Mouse (Mus musculus) left cerebral cortex, postnatal 14 days (tissue): ENCODE results near the gene 1700123O20Rik. TPM values are rescaled to one million over a fixed set of nuclear protein-coding genes. Genes with fewer than 3 reads are reported as not detected.

Source experiments
- DNase-seq, 2 experiments: peaks; one replicate each; pipeline ENCODE4 v3.0.0; 2021 to 2022; ENCODE audit warnings: low spot score in 2 of 2, mixed read lengths in 1 of 2
- intact Hi-C: fragments of 180-260 bp; cut with DNase I; formaldehyde crosslinking; loops from one replicate; pipeline ENCODE4 v1.15.1; 2025
- total RNA-seq, 2 experiments: library from RNA; stranded (reverse); gene quantifications; 2 replicates each; pipeline ENCODE4 v1.2.3; 2021

The 1700123O20Rik gene
- total RNA-seq, 2 experiments from 2014 or later = 23.4 to 23.8 TPM

DNA sequence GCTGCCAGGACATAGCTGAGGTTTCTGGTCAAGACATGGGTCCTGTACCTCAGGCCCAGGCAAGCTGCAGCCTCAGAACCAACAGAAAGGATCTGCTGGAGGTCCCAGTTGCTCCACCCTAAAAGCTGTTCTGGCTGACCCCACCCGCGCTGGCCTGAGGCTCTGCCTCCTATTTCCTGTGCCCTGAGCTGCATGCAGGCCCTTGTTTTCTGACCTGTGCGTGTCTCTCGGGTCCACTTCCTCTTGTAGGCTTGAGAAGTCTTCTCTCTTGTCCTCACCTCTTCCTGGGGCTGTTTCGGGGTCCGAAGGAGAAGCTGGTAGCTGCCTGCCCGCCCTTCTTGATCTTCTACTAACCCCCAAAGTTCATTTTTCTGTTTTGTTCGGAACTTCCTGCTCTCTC is 26.8 kb downstream of the 1700123O20Rik start:
- intact Hi-C loops = no loop called here
- DNase-seq = no peak

- intact Hi-C loops = loop anchor here (1.0 to 2.0 kb wide), 4 partner anchors 67 to 147 kb away; partner anchors contain the start of gene Slc7a8
- peak; percentile 84 to 87 for DNase-seq
Measured at GRCm38 (mm10) chr14:54714121-54714520, 28.1 kb downstream of the 1700123O20Rik start.

GRCm38 (mm10) chr14:54714617-54715081 is 28.6 kb downstream of the 1700123O20Rik start:
- DNase-seq = no peak
- intact Hi-C loops = loop anchor here (1.0 to 2.0 kb wide), 4 partner anchors 66 to 146 kb away; partner anchors contain the start of gene Slc7a8

GRCm38 (mm10) chr14:54715402-54715801 is 29.4 kb downstream of the 1700123O20Rik start:
- intact Hi-C loops = loop anchor here (2.0 kb wide), 2 partner anchors 65 to 145 kb away; partner anchors contain the start of gene Slc7a8
- DNase-seq = no peak

DNA sequence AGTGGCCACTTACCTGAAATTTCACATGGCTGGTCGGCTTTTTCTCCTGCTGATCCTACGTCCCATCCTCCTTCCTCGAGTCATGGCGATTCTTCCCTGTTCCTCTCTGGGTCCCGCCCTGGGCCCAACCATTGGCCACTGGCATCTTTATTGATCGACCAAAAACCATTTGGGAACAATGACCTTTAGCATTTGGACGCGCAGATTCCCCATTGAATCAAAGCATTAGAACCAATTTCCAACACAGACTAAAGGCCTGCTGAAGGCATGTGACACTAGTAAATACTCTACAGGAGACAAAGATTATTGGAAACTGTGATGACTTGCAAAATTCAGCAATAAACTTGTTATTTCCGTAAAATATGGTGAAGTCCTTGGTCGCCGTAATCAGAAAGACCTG is 34.0 kb downstream of the 1700123O20Rik start:
- intact Hi-C loops = no loop called here
- DNase-seq = no peak

GRCm38 (mm10) chr14:54720654-54721350 is 34.8 kb downstream of the 1700123O20Rik start:
- DNase-seq = no peak
- intact Hi-C loops = no loop called here

GRCm38 (mm10) chr14:54721711-54722110 is 35.7 kb downstream of the 1700123O20Rik start:
- intact Hi-C loops = no loop called here
- no peak for DNase-seq

DNA sequence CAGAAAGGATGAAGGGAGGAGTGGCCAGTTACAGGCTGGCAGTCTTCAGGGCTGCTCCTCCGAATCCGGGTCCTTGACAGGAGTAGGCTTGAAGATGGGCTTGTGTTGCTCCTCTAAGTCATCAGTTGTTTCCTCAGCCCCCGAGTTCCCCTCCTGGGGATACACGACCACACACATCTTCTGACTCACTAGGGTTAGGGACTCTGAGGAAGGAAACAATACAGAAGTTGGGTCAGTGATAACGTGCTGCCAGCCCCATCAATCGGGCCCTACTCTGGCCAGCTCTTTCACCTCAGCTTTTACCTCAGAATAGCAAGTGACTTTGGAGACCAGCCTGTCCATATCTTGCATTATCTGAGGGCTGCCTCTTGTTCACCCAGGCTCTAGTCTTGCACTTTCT is 38.0 kb downstream of the 1700123O20Rik start:
- DNase-seq = no peak

GRCm38 (mm10) chr14:54727565-54727964 is 41.5 kb downstream of the 1700123O20Rik start:
- intact Hi-C loops = no loop called here
- no peak for DNase-seq

More for the DNA sequence above, 38.0 kb downstream of the 1700123O20Rik start:
- intact Hi-C loops = no loop called here

DNA sequence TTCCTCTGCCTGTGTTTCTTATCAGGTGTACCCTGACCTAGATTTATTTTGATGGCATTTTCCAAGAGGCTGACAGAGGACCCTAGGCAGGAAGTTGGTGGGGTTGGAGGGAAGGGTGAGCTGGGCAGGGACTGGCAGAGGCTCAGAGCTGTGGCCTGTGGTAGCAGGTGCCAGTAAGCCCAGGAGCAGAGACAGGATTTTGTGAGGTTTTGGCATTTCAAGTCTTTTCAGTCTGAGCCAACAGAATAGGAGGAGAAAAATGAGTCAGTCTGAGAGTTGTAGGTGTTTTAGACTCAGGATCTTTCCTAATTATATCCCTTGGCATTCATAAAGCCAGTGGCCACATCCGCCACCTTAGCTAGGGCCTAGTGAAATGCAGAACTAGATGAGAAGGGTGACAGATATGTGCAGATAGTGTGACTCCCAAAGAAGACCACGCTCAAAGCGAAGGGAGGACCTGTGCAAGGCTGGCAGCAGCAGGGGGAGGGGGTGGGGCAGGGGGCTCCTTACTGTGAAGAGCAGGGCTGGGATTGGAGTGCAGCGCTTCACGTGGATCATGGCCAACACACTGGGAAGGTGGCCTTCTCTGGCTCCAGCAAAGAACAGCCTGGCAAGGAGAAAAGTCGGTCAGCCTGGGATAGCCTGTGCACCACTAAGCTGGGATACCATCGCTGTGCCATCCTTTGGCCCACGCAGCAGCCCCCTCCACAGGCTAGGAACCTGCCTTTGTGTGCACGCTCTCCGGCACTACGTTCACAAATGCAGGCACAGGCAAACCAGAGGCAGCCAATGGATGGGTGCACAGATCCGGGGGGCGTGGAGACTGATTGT is 43.0 kb downstream of the 1700123O20Rik start:
- no peak for DNase-seq
- intact Hi-C loops = no loop called here

- peak in 1 of 2 experiments; percentile 47 for DNase-seq
- intact Hi-C loops = no loop called here
Measured at GRCm38 (mm10) chr14:54730305-54730704, 44.3 kb downstream of the 1700123O20Rik start.

- DNase-seq = no peak
- intact Hi-C loops = no loop called here
Measured at GRCm38 (mm10) chr14:54732206-54732605, 46.2 kb downstream of the 1700123O20Rik start.

GRCm38 (mm10) chr14:54734004-54734403 is 48.0 kb downstream of the 1700123O20Rik start:
- intact Hi-C loops = no loop called here
- no peak for DNase-seq

DNA sequence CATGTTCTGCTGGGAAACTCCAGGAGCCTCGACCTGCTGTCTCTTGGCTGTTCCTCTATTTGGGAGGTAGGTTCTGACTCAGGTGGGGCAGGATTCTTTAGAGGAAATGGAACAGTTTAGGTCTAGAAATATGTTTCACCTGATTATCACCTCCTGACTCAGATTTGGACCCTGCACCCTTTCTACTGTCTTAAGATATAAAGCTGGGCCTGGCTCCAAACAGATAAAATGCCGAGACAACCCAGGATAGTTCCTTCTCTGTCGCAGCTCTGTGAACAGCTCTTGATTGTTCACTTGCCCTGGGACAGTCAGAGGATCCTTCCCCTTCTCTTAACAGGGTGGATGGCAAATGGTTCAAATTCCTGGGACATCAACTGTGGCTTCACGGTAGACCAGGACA is 49.2 kb downstream of the 1700123O20Rik start:
- intact Hi-C loops = no loop called here

GRCm38 (mm10) chr14:54736555-54737552 is 50.8 kb downstream of the 1700123O20Rik start:
- DNase-seq = peak; percentile 70 to 75
- intact Hi-C loops = no loop called here

More for the DNA sequence above, 49.2 kb downstream of the 1700123O20Rik start:
- DNase-seq = no peak

- DNase-seq = no peak
- intact Hi-C loops = no loop called here
Measured at GRCm38 (mm10) chr14:54737634-54738033, 51.6 kb downstream of the 1700123O20Rik start.
